Mouse (Mus musculus) gastrocnemius, postnatal 25 days (tissue): Measurements from ENCODE around the gene Insm1. TPM values are rescaled to one million over a fixed set of nuclear protein-coding genes. Genes with fewer than 3 reads are reported as not detected.

Experiments used
- DNase-seq: peaks from one replicate; pipeline ENCODE4 v3.0.0; 2022
- total RNA-seq, 2 experiments: library from RNA; stranded (reverse); gene quantifications; 1 replicate in 1 of 2; 2 replicates in 1 of 2; pipeline ENCODE4 v1.2.3; 2021

Insm1 gene
- total RNA-seq, 2 experiments from 2014 or later = not detected

DNA sequence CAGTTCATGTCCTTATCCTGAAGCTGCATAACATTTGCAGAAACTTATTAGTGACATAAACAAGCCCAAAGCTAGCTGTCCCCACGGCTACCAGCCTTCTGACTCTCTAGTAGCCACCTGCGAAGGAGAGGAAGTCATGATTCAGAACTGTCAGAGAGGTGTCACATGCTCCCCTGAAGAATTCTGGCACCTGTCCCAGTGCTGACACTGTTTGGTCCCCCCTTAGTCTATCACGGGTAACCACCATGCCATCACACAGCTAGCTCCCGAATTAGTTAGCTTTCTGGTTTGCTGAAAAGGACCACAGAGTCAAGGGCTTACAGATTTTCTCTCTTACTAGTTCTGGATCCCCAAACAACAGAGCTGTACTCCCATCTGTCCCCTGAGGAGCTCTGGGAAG is 43.3 kb downstream of the Insm1 start:
- no peak for DNase-seq

DNA sequence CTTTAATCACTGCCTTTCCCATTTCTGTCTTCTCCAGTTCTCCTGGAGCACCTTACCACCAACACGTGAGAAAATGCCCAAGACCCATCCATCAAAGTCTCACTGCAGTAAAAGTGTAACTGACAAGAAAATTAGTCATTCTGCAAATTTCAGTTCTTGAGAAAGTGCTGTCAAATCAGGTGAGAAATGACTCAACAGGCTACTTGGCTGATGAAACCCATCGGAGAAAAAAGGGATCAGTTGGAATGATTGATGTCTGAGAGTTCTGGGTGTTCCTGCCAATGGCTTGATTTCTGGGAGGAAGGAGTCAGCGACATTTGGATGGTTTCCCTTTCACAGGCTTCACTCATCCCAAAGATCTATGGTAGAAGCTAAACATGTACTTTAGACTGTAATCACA is 44.8 kb downstream of the Insm1 start:
- DNase-seq = no peak
